Mouse (Mus musculus): ENCODE measurements around the gene Chn2. TPM values are rescaled to one million over a fixed set of nuclear protein-coding genes. Genes with fewer than 3 reads are reported as not detected.

Chn2 gene
- polyA plus RNA-seq, 1 experiment from 2014 or later = 23.5 TPM

DNA sequence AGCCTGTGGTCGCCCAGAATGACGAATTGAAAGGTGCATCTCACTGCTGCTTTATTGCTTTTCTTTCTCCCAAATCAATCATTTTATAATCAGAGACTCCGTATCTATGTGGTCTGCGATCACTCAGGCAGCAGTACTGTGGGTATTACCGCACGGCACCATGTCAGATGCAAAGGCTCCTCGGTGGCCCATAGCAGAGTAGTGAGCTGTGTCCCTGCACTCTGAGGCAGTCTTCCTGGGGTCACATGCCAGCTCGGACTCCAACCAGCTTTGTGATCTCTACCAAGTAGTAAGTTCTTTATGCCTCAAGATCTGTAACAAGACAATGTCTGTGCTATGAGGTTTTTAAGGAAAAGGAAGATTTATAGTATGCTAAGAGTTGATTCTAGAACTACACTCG, 279.3 kb downstream of the Chn2 start:
- WGBS = 77% methylated on average over 9 of the region's 9 CpGs
- Histone ChIP-seq H3K36me3 (ENCODE audit: control insufficient read depth, insufficient read depth, low read length) (no peaks in the 10 kb centered on the region), H3K4me2 (ENCODE audit: low read depth, low read length) (no peak overlapping the region)

DNA sequence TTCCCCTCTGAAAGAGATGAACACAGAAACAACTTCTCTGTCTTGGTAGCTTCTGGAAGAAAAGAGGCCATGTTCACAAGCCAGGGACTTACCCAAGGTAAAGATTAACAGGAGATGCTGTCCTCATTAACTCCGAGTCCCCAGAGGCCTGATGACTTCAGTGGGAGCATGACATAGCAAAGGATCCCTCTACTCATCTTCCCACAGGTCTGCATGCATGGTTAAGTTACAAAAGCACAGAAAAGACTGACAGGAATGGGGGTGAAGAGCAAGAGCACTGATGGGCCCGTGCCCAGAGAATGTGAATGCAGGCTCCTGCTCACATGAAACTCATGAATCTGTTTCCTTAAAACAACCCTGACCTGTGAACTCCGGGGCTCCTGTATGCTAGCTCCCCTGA, 279.8 kb downstream of the Chn2 start:
- H3K36me3 ChIP-seq (ENCODE audit: control insufficient read depth, insufficient read depth, low read length) = no peaks in the 10 kb centered on the region
- 83% methylated on average over 3 of the region's 3 CpGs for WGBS
- no peak overlapping the region for H3K4me2 ChIP-seq (ENCODE audit: low read depth, low read length)

More for the DNA sequence above, 279.3 kb downstream of the Chn2 start:
- Histone ChIP-seq H3K27ac (ENCODE audit: low read depth, low read length) (no peak overlapping the region), H3K9ac (replicated peaks; ENCODE audit: low read depth, low read length) (no peak overlapping the region), H3K27me3 (ENCODE audit: control insufficient read depth, insufficient read depth, low read length) (no peaks in the 10 kb centered on the region), H3K4me3 (ENCODE audit: low read depth, low read length) (no peak overlapping the region), H3K9me3 (ENCODE audit: control insufficient read depth, low read length) (no peaks in the 10 kb centered on the region), H3K4me1 (ENCODE audit: control insufficient read depth, insufficient read depth, low read length) (no peaks in the 10 kb centered on the region)
- ATAC-seq (ENCODE audit: low read depth) = no peak

DNA sequence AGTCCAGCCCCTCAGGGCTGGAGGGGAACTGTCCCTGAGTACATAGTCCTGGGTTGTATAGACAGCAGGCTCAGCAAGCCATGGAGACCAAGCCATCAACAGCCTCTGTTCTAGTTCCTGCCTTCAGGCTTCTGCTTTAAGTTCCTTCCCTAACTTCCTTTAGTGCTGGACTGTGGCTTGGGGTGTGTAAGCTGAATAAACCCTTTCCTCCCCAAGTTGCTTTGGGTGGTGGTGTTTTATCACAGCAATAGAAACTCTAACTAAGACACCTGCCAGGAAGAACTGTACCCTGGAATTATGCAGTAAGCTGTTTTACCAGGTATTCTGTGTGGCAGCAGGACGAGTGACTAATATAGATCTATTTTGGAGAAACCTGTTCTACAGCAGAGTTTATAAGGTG, 280.9 kb downstream of the Chn2 start:
- ATAC-seq (ENCODE audit: low read depth) = no peak
- H3K27me3 ChIP-seq (ENCODE audit: control insufficient read depth, insufficient read depth, low read length) = 0 out of 2 replicates have a peak, but pooled peaks cover 4% of the 10 kb centered on the region
- H3K4me1 ChIP-seq (ENCODE audit: control insufficient read depth, insufficient read depth, low read length) = no peaks in the 10 kb centered on the region
- H3K4me2 ChIP-seq (ENCODE audit: low read depth, low read length) = no peak overlapping the region
- no peak overlapping the region for H3K27ac ChIP-seq (ENCODE audit: low read depth, low read length)
- H3K9ac ChIP-seq (replicated peaks; ENCODE audit: low read depth, low read length) = no peak overlapping the region
- H3K9me3 ChIP-seq (ENCODE audit: control insufficient read depth, low read length) = no peaks in the 10 kb centered on the region
- H3K36me3 ChIP-seq (ENCODE audit: control insufficient read depth, insufficient read depth, low read length) = no peaks in the 10 kb centered on the region
- H3K4me3 ChIP-seq (ENCODE audit: low read depth, low read length) = no peak overlapping the region
- WGBS = 83% methylated on average over 1 of the region's 1 CpGs

More for the DNA sequence above, 279.8 kb downstream of the Chn2 start:
- ATAC-seq (ENCODE audit: low read depth) = no peak
- Histone ChIP-seq H3K27me3 (ENCODE audit: control insufficient read depth, insufficient read depth, low read length) (0 out of 2 replicates have a peak, but pooled peaks cover 3% of the 10 kb centered on the region), H3K27ac (ENCODE audit: low read depth, low read length) (no peak overlapping the region), H3K9ac (replicated peaks; ENCODE audit: low read depth, low read length) (no peak overlapping the region), H3K9me3 (ENCODE audit: control insufficient read depth, low read length) (no peaks in the 10 kb centered on the region), H3K4me3 (ENCODE audit: low read depth, low read length) (no peak overlapping the region), H3K4me1 (ENCODE audit: control insufficient read depth, insufficient read depth, low read length) (no peaks in the 10 kb centered on the region)

DNA sequence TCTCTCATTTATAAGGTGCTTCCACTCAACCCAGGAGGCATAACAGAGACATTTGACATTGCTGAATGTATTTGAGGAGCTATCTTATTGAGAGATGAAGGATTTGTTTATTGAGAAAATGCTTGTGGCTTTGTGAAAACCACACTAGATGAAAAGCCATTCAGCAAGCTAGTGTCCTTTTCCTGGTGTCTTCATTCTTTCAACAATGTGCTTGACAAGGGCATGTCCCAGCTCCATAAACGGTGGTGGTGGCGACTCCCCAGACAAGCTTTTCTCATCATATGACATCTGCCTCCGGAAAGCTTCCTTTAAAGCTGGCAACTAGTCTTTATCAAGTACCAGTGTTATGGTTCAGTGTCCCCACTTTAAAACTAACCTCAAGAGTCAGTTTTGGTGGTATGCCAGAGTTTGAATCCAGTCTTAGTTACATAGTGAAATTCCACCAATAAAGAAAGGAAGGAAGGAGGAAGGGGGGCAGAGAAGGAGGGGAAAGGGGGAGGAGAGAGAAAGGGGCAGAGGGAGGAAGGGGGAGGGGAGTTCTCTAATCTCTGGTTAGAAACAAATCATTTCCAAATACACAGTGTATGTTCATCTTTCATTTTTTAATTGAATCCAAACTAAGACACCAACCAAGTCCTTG, 286.0 kb downstream of the Chn2 start, which contains the start of gene Prr15:
Gene Prr15, plus strand, starts transcription at position 590 of the 640 bp plus-strand sequence.
- H3K27ac ChIP-seq (ENCODE audit: low read depth, low read length) = no peak within 1 kb of the TSS
- peak within 1 kb of the TSS; percentile 41 for H3K4me3 ChIP-seq (ENCODE audit: low read depth, low read length)
- H3K4me2 ChIP-seq (ENCODE audit: low read depth, low read length) = peak within 1 kb of the TSS; percentile 96
- 62% methylated on average over 3 of the region's 3 CpGs for WGBS
- H3K36me3 ChIP-seq (ENCODE audit: control insufficient read depth, insufficient read depth, low read length) = no peaks in the 10 kb centered on the region
- peaks cover 16% of the 10 kb centered on the region for H3K4me1 ChIP-seq (ENCODE audit: control insufficient read depth, insufficient read depth, low read length)
- no peak for ATAC-seq (ENCODE audit: low read depth)
- no peaks in the 10 kb centered on the region for H3K9me3 ChIP-seq (ENCODE audit: control insufficient read depth, low read length)
- H3K27me3 ChIP-seq (ENCODE audit: control insufficient read depth, insufficient read depth, low read length) = peaks cover 30% of the 10 kb centered on the region
- H3K9ac ChIP-seq (replicated peaks; ENCODE audit: low read depth, low read length) = peak within 1 kb of the TSS; percentile 34; the same call in 1 of the 2 replicates

- H3K27me3 ChIP-seq (ENCODE audit: control insufficient read depth, insufficient read depth, low read length) = peaks cover 30% of the 10 kb centered on the region
- peak overlapping the region; percentile 96 for H3K4me2 ChIP-seq (ENCODE audit: low read depth, low read length)
- H3K9me3 ChIP-seq (ENCODE audit: control insufficient read depth, low read length) = no peaks in the 10 kb centered on the region
- peak overlapping the region; percentile 41 for H3K4me3 ChIP-seq (ENCODE audit: low read depth, low read length)
- H3K4me1 ChIP-seq (ENCODE audit: control insufficient read depth, insufficient read depth, low read length) = peaks cover 16% of the 10 kb centered on the region
- no peaks in the 10 kb centered on the region for H3K36me3 ChIP-seq (ENCODE audit: control insufficient read depth, insufficient read depth, low read length)
- ATAC-seq (ENCODE audit: low read depth) = peak; percentile 89
- under 1% methylated on average over 53 of the region's 53 CpGs for WGBS
- H3K9ac ChIP-seq (replicated peaks; ENCODE audit: low read depth, low read length) = peak overlapping the region; percentile 34; the same call in 1 of the 2 replicates
- H3K27ac ChIP-seq (ENCODE audit: low read depth, low read length) = no peak overlapping the region
Observed at GRCm38 (mm10) chr6:54326671-54327625, 287.6 kb downstream of the Chn2 start.

DNA sequence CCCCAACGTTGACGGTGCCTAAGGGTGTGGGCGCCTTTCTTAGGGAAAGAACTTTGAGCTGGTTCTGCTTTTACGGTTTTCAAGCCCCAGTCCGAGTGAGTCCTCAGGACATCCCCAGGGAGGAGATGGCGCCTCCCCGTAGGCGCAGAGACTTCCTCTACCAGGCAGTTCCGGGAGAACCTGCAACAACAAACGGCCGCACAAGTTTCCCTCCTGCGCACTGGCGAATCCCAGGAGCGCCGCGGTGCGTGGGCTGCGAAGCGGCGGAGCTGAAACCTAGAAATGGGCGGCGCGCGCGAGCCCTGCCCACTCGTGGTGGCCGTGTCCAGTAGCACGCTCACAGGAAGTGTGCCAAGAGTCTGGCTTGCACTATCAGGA, 288.3 kb downstream of the Chn2 start:
- H3K9ac ChIP-seq (replicated peaks; ENCODE audit: low read depth, low read length) = peak overlapping the region; percentile 16; the same call in 1 of the 2 replicates
- under 1% methylated on average over 28 of the region's 28 CpGs for WGBS
- H3K4me1 ChIP-seq (ENCODE audit: control insufficient read depth, insufficient read depth, low read length) = peaks cover 22% of the 10 kb centered on the region
- H3K4me3 ChIP-seq (ENCODE audit: low read depth, low read length) = peak overlapping the region; percentile 41
- H3K27ac ChIP-seq (ENCODE audit: low read depth, low read length) = no peak overlapping the region
- H3K27me3 ChIP-seq (ENCODE audit: control insufficient read depth, insufficient read depth, low read length) = peaks cover 30% of the 10 kb centered on the region
- no peak for ATAC-seq (ENCODE audit: low read depth)
- H3K4me2 ChIP-seq (ENCODE audit: low read depth, low read length) = peak overlapping the region; percentile 96
- H3K9me3 ChIP-seq (ENCODE audit: control insufficient read depth, low read length) = no peaks in the 10 kb centered on the region
- no peaks in the 10 kb centered on the region for H3K36me3 ChIP-seq (ENCODE audit: control insufficient read depth, insufficient read depth, low read length)

GRCm38 (mm10) chr6:54328783-54329182, 289.4 kb downstream of the Chn2 start:
- H3K4me3 ChIP-seq (ENCODE audit: low read depth, low read length) = no peak overlapping the region
- no peaks in the 10 kb centered on the region for H3K36me3 ChIP-seq (ENCODE audit: control insufficient read depth, insufficient read depth, low read length)
- H3K27me3 ChIP-seq (ENCODE audit: control insufficient read depth, insufficient read depth, low read length) = peaks cover 30% of the 10 kb centered on the region
- H3K4me2 ChIP-seq (ENCODE audit: low read depth, low read length) = no peak overlapping the region
- ATAC-seq (ENCODE audit: low read depth) = no peak
- no peaks in the 10 kb centered on the region for H3K9me3 ChIP-seq (ENCODE audit: control insufficient read depth, low read length)
- 95% methylated on average over 5 of the region's 5 CpGs for WGBS
- H3K4me1 ChIP-seq (ENCODE audit: control insufficient read depth, insufficient read depth, low read length) = peaks cover 22% of the 10 kb centered on the region
- no peak overlapping the region for H3K9ac ChIP-seq (replicated peaks; ENCODE audit: low read depth, low read length)
- H3K27ac ChIP-seq (ENCODE audit: low read depth, low read length) = no peak overlapping the region

DNA sequence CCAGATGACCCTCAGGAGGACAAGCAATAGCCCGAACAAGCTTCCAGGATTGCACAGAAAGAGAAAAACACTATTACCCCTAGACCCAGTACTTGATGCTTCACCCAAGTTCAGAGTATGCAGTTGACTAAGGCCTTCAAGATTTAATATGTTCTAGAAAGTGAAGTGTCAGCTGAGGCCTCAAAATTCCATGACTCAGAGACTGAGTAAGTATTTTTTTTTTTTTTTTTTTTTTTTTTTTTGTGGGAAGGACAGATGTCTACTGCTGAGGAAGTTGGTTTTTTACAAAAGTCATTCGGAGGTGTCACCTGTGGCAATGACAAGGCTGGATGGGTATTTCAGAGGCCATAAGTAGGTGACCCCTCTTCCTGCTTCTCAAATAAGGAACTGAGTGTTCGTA, 290.2 kb downstream of the Chn2 start:
- peaks cover 26% of the 10 kb centered on the region for H3K27me3 ChIP-seq (ENCODE audit: control insufficient read depth, insufficient read depth, low read length)
- H3K27ac ChIP-seq (ENCODE audit: low read depth, low read length) = no peak overlapping the region
- no peak overlapping the region for H3K9ac ChIP-seq (replicated peaks; ENCODE audit: low read depth, low read length)
- ATAC-seq (ENCODE audit: low read depth) = no peak
- 80% methylated on average over 3 of the region's 3 CpGs for WGBS
- H3K4me2 ChIP-seq (ENCODE audit: low read depth, low read length) = no peak overlapping the region
- no peak overlapping the region for H3K4me3 ChIP-seq (ENCODE audit: low read depth, low read length)
- H3K36me3 ChIP-seq (ENCODE audit: control insufficient read depth, insufficient read depth, low read length) = no peaks in the 10 kb centered on the region
- H3K4me1 ChIP-seq (ENCODE audit: control insufficient read depth, insufficient read depth, low read length) = peaks cover 22% of the 10 kb centered on the region
- no peaks in the 10 kb centered on the region for H3K9me3 ChIP-seq (ENCODE audit: control insufficient read depth, low read length)

DNA sequence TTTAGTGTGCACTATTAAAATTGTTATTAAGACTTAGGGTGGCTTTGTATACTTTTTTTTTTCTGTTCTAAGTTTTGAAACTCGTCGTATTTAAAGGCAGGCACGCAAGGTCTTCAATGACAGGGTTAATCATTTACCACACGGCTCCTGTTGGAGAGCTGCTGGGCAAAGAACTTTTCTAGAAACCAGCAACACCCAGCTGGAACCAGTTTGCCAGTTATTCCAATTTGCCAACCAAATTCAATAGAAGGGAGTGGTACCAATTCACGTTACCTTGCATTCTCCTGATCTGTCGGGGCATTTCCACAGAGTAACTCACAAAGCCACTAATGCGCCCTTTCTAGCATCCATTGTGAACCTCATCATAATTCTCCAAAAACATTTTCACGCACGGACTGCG, 290.8 kb downstream of the Chn2 start:
- Histone ChIP-seq H3K36me3 (ENCODE audit: control insufficient read depth, insufficient read depth, low read length) (no peaks in the 10 kb centered on the region), H3K27me3 (ENCODE audit: control insufficient read depth, insufficient read depth, low read length) (peaks cover 26% of the 10 kb centered on the region), H3K27ac (ENCODE audit: low read depth, low read length) (no peak overlapping the region)

More for the DNA sequence above, 290.8 kb downstream of the Chn2 start:
- H3K9me3 ChIP-seq (ENCODE audit: control insufficient read depth, low read length) = no peaks in the 10 kb centered on the region
- H3K4me3 ChIP-seq (ENCODE audit: low read depth, low read length) = no peak overlapping the region
- 48% methylated on average over 10 of the region's 10 CpGs for WGBS
- H3K4me2 ChIP-seq (ENCODE audit: low read depth, low read length) = no peak overlapping the region
- no peak for ATAC-seq (ENCODE audit: low read depth)
- H3K9ac ChIP-seq (replicated peaks; ENCODE audit: low read depth, low read length) = no peak overlapping the region
- H3K4me1 ChIP-seq (ENCODE audit: control insufficient read depth, insufficient read depth, low read length) = peaks cover 22% of the 10 kb centered on the region

All from neural tube, embryonic 14.5 days (tissue).